Mouse (Mus musculus) embryonic stem cell, embryonic (primary cell): ENCODE data around the gene Gm10354.
"Not testable (repeated sequence)": the region's sequence is repeated elsewhere in the genome, so short reads cannot be mapped to it uniquely, and the experiment has no call there.

ENCODE experiments used
- CTCF ChIA-PET, 4 experiments: fragments of 300-600 bp in 2 of 4; fragments of 350-600 bp in 2 of 4; sonication (Branson Sonifier 250); formaldehyde crosslinking; loops; one replicate each; lab custom pipeline; 2022; ENCODE audit warnings: inconsistent platforms in 2 of 4; lab: Charles Lee
- POLR2A ChIA-PET, 4 experiments: fragments of 300-600 bp in 2 of 4; fragments of 350-600 bp in 2 of 4; sonication (Branson Sonifier 250); formaldehyde crosslinking; loops; one replicate each; lab custom pipeline; 2022; ENCODE audit warnings: antibody characterized with exemption in 4 of 4, inconsistent platforms in 1 of 4; lab: Charles Lee

The Gm10354 gene

DNA sequence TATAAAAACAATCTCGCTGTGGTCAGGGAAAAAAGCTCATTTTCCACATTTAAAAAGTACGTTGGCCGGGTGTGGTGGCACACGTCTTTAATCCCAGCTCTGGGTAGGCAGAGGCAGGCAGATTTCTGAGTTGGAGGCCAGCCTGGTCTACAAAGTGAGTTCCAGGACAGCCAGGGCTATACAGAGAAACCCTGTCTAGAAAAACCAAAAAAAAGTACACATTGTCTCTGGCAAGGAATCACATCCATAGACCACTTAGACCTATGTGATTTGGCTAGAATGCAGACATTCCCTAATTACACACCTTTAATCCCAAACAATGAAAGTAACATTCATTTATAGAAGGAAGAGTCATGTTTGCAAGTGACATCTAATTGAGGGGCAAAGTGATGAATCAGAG is 17.2 kb downstream of the Gm10354 start:
- CTCF ChIA-PET, POLR2A ChIA-PET: not testable (repeated sequence)

DNA sequence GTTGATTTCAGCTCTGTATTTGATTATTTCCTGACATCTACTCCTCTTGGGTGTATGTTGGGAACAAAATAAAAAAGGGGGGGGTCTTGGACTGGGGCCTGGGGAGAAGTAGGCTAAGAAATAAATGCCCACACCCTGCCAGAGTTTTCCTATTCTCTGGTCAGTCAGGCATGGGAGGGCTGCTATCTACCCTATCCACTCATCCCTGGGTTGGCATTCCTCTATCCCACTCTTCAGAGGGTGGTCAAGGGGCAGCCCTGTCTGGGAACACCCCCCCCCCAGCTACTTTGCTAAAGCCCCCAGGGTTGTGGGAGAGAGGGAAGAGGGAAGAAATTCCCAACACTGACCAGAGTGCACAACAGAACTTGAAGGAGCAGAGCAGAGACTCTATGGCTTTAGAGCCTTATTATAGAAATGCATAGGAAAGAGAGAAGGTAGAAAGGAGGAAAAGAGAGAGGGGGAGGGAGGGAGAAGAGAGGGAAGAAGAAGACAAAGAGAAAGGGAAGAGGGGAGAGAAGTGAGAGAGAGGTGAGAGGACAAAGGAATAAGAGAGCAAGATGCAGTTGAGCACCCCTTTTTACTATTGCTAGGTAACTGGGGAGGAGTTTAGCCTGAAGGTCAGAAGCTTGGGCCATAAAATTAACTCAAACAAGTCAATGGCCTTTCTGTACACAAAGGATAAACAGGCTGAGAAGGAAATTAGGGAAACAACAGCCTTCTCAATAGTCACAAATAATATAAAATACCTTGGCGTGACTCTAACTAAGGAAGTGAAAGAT is 22.6 kb downstream of the Gm10354 start:
- POLR2A ChIA-PET, CTCF ChIA-PET: not testable (repeated sequence)

DNA sequence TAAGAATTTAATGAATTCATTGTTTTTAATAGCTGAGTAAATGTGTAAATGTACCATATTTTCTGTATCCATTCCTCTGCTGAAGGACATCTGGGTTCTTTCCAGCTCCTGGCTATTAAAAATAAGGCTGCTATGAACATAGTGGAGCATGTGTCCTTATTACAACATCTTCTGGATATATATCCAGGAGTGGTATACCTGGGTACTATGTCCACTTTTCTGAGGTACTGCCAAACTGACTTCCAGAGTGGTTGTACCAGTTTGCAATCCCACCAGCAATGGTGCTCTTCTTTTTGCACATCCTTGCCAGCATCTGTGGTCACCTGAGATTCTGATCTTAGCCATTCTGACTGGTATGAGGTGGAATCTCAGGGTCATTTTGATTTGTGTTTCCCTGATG is 25.1 kb downstream of the Gm10354 start:
- CTCF ChIA-PET, POLR2A ChIA-PET: not testable (repeated sequence)

- POLR2A ChIA-PET, CTCF ChIA-PET: not testable (repeated sequence)
These were observed 26.0 kb downstream of the Gm10354 start for GRCm38 (mm10) chr5:14952749-14953148.

GRCm38 (mm10) chr5:14951822-14952221 is 26.9 kb downstream of the Gm10354 start:
- CTCF ChIA-PET, result interaction anchor here in 1 of 4 experiments (0.7 kb wide), 1 partner anchor 556 kb away, joined by 3 read pairs; no protein-coding TSS in a partner anchor
- POLR2A ChIA-PET, result not testable (repeated sequence)

GRCm38 (mm10) chr5:14947482-14948198 is 31.1 kb downstream of the Gm10354 start:
- POLR2A ChIA-PET, CTCF ChIA-PET: not testable (repeated sequence)

GRCm38 (mm10) chr5:14945524-14945923 is 33.2 kb downstream of the Gm10354 start:
- CTCF ChIA-PET, POLR2A ChIA-PET: not testable (repeated sequence)

- POLR2A ChIA-PET, CTCF ChIA-PET: not testable (repeated sequence)
These were observed 37.7 kb downstream of the Gm10354 start for GRCm38 (mm10) chr5:14941043-14941442.

- POLR2A ChIA-PET, CTCF ChIA-PET: not testable (repeated sequence)
These were observed 40.4 kb downstream of the Gm10354 start, which contains the start of gene Speer4e for GRCm38 (mm10) chr5:14938329-14938728. TSS of gene Speer4e (minus strand) at chr5:14938429.

GRCm38 (mm10) chr5:14933721-14934120 is 45.0 kb downstream of the Gm10354 start:
- POLR2A ChIA-PET, CTCF ChIA-PET: not testable (repeated sequence)

- POLR2A ChIA-PET, CTCF ChIA-PET: not testable (repeated sequence)
These were observed 51.7 kb downstream of the Gm10354 start for GRCm38 (mm10) chr5:14927047-14927446.
